Mouse (Mus musculus) G1E (cell line): Measurements from ENCODE around the gene Coro1b.

Source experiments
- CTCF ChIP-seq: IDR thresholded peaks from 2 replicates; pipeline ENCODE4 v1.5.1; 2012; ENCODE audit warnings: low read depth, low read length, inconsistent platforms, mixed read lengths
- GATA1 ChIP-seq: IDR thresholded peaks from 2 replicates; pipeline ENCODE4 v1.6.1; 2012; ENCODE audit warnings: borderline replicate concordance, low read length, inconsistent platforms, mixed read lengths
- GATA2 ChIP-seq: IDR thresholded peaks from 2 replicates; pipeline ENCODE4 v1.6.1; 2012; ENCODE audit warnings: low read depth, low read length, inconsistent platforms, borderline replicate concordance

GRCm38 (mm10) chr19:4115144-4115543, 33.3 kb upstream of the Coro1b start:
- no peak for TF ChIP-seq CTCF
- no peak for TF ChIP-seq GATA1
- TF ChIP-seq GATA2: no peak
